Mouse (Mus musculus): ENCODE data around the gene Tnfsf13b. TPM values are rescaled to one million over a fixed set of nuclear protein-coding genes. Genes with fewer than 3 reads are reported as not detected.

The Tnfsf13b gene
- total and polyA plus RNA-seq, 2 experiments from 2014 or later: 0.30 to 0.33 TPM

DNA sequence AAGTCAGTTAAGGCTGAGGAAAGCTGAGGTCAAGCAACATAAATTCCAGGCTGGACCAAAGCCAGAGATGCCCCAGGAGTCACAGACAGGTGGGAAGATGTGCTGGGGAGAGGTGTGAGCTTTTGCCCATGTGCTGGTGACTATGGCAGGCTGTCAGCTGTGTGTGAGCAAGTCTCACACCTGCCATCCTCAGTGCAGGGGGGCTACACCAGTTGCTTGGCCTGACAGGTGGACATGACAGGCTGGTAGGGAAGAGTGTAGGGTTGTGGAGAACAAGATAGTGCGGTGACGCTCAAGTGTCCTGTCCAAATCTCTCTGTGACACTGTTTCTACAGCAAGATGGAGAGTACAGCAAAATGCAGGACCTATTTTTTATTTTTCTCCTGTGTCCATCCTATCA lies 66.1 kb downstream of the Tnfsf13b start:
- Histone ChIP-seq H3K4me1 (ENCODE audit: insufficient read depth) (no peaks in the 10 kb centered on the region), H3K9me3 (ENCODE audit: low read length) (no peaks in the 10 kb centered on the region), H3K9ac (no peak overlapping the region), H3K27me3 (ENCODE audit: insufficient read depth, low read length) (no peaks in the 10 kb centered on the region), H3K27ac (ENCODE audit: low read depth, low read length) (no peak overlapping the region), H3K4me2 (ENCODE audit: low read depth) (no peak overlapping the region), H3K4me3 (ENCODE audit: low read depth, low read length) (no peak overlapping the region), H3K36me3 (ENCODE audit: insufficient read depth) (no peaks in the 10 kb centered on the region)
- TF ChIP-seq CTCF (IDR thresholded peaks at IDR 0.05; ENCODE audit: low read depth): no peak
- DNase-seq (no peak), ATAC-seq (no peak)
- WGBS: 97% methylated on average over 2 of the region's 2 CpGs

Other genes starting within 250 kb of the Tnfsf13b start
- 82.0 and 105 TPM in 2 replicates for gene Fam155a, start 235.3 kb upstream of the Tnfsf13b start, total RNA-seq (2014; rRNA removed)
- 16.7 and 29.0 TPM in 2 replicates for gene Fam155a, start 235.3 kb upstream of the Tnfsf13b start, polyA plus RNA-seq (2015; fragmentation: Nextera tagmentation; extraction: Ambion mirVana)
- gene Gm10217, start 142.2 kb upstream of the Tnfsf13b start, total RNA-seq (2014; rRNA removed): not detected in 2 replicates
- gene Gm10217, start 142.2 kb upstream of the Tnfsf13b start, polyA plus RNA-seq (2015; fragmentation: Nextera tagmentation; extraction: Ambion mirVana): not detected in 2 replicates
- 3.1 and 3.6 TPM in 2 replicates for gene Lig4, start 28.8 kb upstream of the Tnfsf13b start, total RNA-seq (2014; rRNA removed)
- gene Lig4, start 28.8 kb upstream of the Tnfsf13b start, polyA plus RNA-seq (2015; fragmentation: Nextera tagmentation; extraction: Ambion mirVana): 4.0 and 6.4 TPM in 2 replicates
- gene Abhd13, start 28.8 kb upstream of the Tnfsf13b start, total RNA-seq (2014; rRNA removed): 25.0 and 30.9 TPM in 2 replicates
- 13.0 TPM in 2 replicates for gene Abhd13, start 28.8 kb upstream of the Tnfsf13b start, polyA plus RNA-seq (2015; fragmentation: Nextera tagmentation; extraction: Ambion mirVana)
- 56.3 and 58.6 TPM in 2 replicates for gene Myo16, start 147.4 kb downstream of the Tnfsf13b start, total RNA-seq (2014; rRNA removed)
- 3.8 and 5.5 TPM in 2 replicates for gene Myo16, start 147.4 kb downstream of the Tnfsf13b start, polyA plus RNA-seq (2015; fragmentation: Nextera tagmentation; extraction: Ambion mirVana)

All from forebrain, postnatal 0 days (tissue).